Mouse (Mus musculus) forebrain, postnatal 0 days (tissue): ENCODE measurements at regions not wholly inside any gene's neighbourhood (a gene's known extent, or its start where the extent isn't known, plus 50 kb on each side); places are given as distances from the start of the nearest gene placed in this dataset.

ENCODE experiments used
- ATAC-seq: fragments of 200-750 bp; cut with Nextera tagmentation; 2 replicates; pipeline ENCODE4 v1.8.0; 2017; ENCODE audit warnings: mild to moderate bottlenecking, moderate library complexity
- DNase-seq: peaks from one replicate; pipeline ENCODE4 v3.0.0-alpha.2; 2015
- H3K27ac ChIP-seq: fragments of 300-500 bp; sonication (generic); 2 replicates; pipeline ENCODE4 v1.5.1; 2014; ENCODE audit warnings: low read depth, mild to moderate bottlenecking, antibody characterized with exemption, low read length, moderate library complexity, mixed read lengths
- H3K27me3 ChIP-seq: fragments of 300-500 bp; sonication (generic); 2 replicates; pipeline ENCODE4 v1.6.1; 2014; ENCODE audit warnings: mild to moderate bottlenecking, low read length, mixed read lengths; ENCODE audit not compliant: insufficient read depth
- H3K36me3 ChIP-seq: fragments of 300-500 bp; sonication (generic); 2 replicates; pipeline ENCODE4 v1.6.1; 2014; ENCODE audit warnings: mild to moderate bottlenecking, moderate library complexity; ENCODE audit not compliant: insufficient read depth
- H3K4me1 ChIP-seq: fragments of 300-500 bp; sonication (generic); 2 replicates; pipeline ENCODE4 v1.6.1; 2014; ENCODE audit warnings: antibody characterized with exemption; ENCODE audit not compliant: insufficient read depth
- H3K4me2 ChIP-seq: fragments of 300-500 bp; sonication (generic); 2 replicates; pipeline ENCODE4 v1.6.1; 2014; ENCODE audit warnings: low read depth, mild to moderate bottlenecking, moderate library complexity
- H3K4me3 ChIP-seq: fragments of 300-500 bp; sonication (generic); 2 replicates; pipeline ENCODE4 v1.5.1; 2014; ENCODE audit warnings: low read depth, low read length, mixed read lengths
- H3K9ac ChIP-seq: fragments of 300-500 bp; sonication (generic); 2 replicates; pipeline ENCODE4 v1.6.1; 2014; ENCODE audit warnings: mild to moderate bottlenecking
- H3K9me3 ChIP-seq: fragments of 300-500 bp; sonication (generic); 2 replicates; pipeline ENCODE4 v1.6.1; 2016; ENCODE audit warnings: low read length
- CTCF ChIP-seq: sonication (generic); IDR thresholded peaks from 2 replicates; pipeline ENCODE4 v1.5.1; 2016; ENCODE audit warnings: antibody characterized with exemption, control low read depth, low read depth
- WGBS: fragments of 180-500 bp; shearing (Covaris S2); extraction: QIAGEN DNeasy Blood & Tissue Kit; methylation state at CpG from one replicate; pipeline ENCODE4 v1.1.7; 2014; 5-methylcytosine and 5-hydroxymethylcytosine counted together

DNA sequence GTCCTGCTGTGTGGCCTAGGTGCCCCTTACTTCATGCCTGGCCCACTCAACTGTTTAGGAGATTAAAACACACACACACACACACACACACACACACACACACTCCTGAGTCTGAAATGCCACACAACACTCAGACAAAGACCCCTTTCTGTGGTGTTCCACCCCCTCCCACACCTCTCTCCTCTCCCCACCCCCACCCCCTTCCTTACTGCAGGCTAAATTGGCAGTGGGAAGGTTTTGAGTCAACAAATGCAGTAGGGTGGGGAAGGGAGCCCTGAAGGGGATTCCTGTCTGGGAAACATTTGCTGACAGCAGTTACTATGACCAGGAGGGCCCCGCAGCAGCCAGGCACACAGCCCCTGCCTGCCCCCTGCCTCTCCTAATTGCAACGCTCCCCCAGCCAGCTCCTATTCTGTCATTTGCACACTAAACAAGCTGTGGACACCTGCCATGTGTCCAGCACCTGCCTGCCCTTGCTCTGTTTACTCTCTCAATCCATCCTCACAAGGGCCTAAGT lies 69.5 kb downstream of the Ephb3 start:
- WGBS: 0% methylated on average over 2 of the region's 2 CpGs
- TF ChIP-seq CTCF: no peak
- Histone ChIP-seq H3K4me1 (peaks cover 5% of the 10 kb centered on the region; the same call in 1 of the 2 replicates), H3K9ac (no peak overlapping the region), H3K27ac (no peak overlapping the region), H3K27me3 (no peaks in the 10 kb centered on the region), H3K4me2 (no peak overlapping the region), H3K9me3 (no peaks in the 10 kb centered on the region), H3K36me3 (no peaks in the 10 kb centered on the region), H3K4me3 (no peak overlapping the region)
- peak; percentile 89 for ATAC-seq
- DNase-seq: peak; percentile 39

DNA sequence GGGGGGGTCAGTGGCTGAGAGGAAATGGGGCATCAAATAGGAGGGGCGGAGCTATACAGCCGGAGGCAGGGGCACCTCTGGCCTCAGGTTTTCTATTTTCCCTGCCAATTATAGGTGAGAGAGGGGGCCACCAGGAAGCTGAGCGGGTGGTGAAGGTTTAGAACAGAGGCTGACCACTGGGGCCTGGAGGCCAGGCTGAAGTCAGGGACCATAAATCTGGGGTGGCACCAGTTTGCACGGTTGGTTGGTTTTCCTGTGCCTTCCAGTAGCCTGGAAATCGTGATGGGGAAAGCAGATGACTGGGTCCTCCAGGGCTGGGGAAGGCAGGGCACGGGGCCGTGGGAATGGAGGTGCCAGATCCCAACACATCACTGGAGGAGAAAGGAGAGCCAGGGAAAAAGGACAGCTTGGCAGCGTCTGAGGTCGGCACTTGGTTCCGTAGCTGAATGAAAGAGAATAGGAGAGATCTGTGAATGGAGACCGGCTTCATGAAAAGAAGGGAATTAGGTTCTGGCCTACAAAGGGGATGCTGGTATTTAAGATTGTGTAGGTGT lies 73.3 kb downstream of the Ephb3 start:
- Histone ChIP-seq H3K4me1 (peaks cover 5% of the 10 kb centered on the region; the same call in 1 of the 2 replicates), H3K4me3 (no peak overlapping the region), H3K9me3 (no peaks in the 10 kb centered on the region), H3K4me2 (no peak overlapping the region), H3K27ac (no peak overlapping the region), H3K27me3 (no peaks in the 10 kb centered on the region), H3K9ac (no peak overlapping the region), H3K36me3 (no peaks in the 10 kb centered on the region)
- 67% methylated on average over 11 of the region's 11 CpGs for WGBS
- no peak for TF ChIP-seq CTCF
- ATAC-seq: no peak
- no peak for DNase-seq

DNA sequence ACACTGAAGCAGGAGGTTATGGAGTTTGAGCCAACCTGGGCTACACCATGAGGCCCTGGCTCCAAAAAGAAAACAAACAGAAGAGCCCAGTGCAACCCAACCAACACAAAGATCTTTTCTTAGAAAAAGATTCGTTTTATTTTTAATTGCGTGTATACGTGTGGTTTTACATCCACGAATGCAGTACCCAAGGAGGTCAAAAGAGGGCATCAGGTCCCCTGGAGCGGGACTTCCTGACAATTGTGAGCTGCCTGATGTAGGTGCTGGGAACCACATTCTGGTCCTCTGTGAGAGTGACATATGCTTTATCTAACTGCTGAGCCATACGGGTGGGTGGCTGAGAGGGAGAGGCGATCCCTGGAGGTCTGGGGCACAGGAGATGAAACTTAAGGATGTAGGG lies 73.8 kb downstream of the Ephb3 start:
- no peak overlapping the region for H3K27ac ChIP-seq
- TF ChIP-seq CTCF: no peak
- H3K9ac ChIP-seq: no peak overlapping the region
- ATAC-seq: no peak
- H3K4me1 ChIP-seq: peaks cover 5% of the 10 kb centered on the region; the same call in 1 of the 2 replicates
- no peaks in the 10 kb centered on the region for H3K27me3 ChIP-seq
- H3K4me3 ChIP-seq: no peak overlapping the region
- no peaks in the 10 kb centered on the region for H3K36me3 ChIP-seq
- H3K9me3 ChIP-seq: no peaks in the 10 kb centered on the region
- no peak overlapping the region for H3K4me2 ChIP-seq
- no peak for DNase-seq
- WGBS: 96% methylated on average over 7 of the region's 7 CpGs

DNA sequence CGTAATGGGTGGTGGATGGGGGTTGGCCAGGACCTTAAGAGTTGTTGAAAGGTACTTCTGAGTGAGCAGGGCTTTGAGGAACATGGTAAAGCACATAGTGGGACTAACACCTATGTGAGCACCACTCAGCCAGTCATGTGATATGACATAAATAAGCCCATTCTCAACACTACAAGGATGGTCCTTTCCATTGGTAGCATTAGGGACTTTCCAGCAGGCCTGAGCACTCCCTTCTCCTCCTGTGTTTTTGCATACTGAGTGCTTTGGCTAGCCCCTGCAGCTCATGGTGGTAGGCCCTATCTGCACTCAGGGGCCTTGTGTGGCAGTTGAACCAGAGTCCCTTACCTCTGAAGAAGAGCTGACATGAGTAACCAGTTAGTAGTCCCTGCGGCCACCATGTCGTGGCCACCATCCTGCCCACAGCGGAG lies 75.7 kb downstream of the Ephb3 start:
- DNase-seq: no peak
- Histone ChIP-seq H3K36me3 (no peaks in the 10 kb centered on the region), H3K27ac (no peak overlapping the region), H3K9me3 (no peaks in the 10 kb centered on the region), H3K4me3 (no peak overlapping the region), H3K4me1 (no peaks in the 10 kb centered on the region), H3K4me2 (no peak overlapping the region), H3K9ac (no peak overlapping the region), H3K27me3 (no peaks in the 10 kb centered on the region)
- no peak for ATAC-seq
- 91% methylated on average over 4 of the region's 4 CpGs for WGBS
- TF ChIP-seq CTCF: no peak

DNA sequence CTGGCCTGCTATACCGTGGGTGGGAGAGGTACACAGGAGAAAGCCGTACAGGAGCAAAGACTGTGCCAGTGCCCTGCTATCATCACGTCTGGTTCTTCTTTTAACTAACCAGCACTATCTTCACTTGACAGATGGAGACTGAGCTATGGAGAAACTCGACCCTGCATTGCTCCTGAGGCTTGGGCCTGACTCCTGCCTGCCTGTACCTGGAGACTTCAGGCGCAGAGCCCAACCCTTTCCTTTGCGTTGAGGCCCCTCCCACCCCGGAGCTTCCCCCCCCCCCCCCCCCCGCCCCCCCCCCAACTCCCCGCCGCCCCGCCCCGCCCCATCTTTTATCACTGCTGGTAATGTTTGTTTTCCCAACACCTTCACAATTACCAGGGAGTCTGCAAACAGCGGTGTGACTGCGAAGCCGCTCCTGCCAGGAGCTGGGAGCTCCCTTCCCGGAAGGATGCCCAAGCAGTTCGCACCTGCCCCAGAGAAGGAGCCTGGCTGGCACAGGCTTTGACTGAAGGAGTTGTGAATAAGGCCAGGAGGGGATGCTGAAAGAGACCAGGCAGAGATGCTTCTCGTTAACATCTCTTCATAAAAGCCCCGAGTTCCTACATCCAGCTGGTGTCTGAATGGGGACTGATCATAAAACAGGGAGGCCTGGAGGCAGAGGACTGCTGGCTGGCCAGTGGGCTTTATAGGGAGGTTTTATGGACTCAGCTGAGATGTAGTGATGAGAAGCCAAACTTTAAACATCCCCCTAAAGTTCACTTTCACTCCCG lies 77.6 kb downstream of the Ephb3 start:
- Histone ChIP-seq H3K9me3 (no peaks in the 10 kb centered on the region), H3K4me2 (no peak overlapping the region), H3K4me1 (no peaks in the 10 kb centered on the region), H3K4me3 (no peak overlapping the region), H3K9ac (no peak overlapping the region), H3K27me3 (no peaks in the 10 kb centered on the region), H3K27ac (no peak overlapping the region), H3K36me3 (no peaks in the 10 kb centered on the region)
- TF ChIP-seq CTCF: no peak
- no peak; the same call in 1 of the 2 replicates for ATAC-seq
- no peak for DNase-seq
- 13% methylated on average over 15 of the region's 20 CpGs for WGBS

DNA sequence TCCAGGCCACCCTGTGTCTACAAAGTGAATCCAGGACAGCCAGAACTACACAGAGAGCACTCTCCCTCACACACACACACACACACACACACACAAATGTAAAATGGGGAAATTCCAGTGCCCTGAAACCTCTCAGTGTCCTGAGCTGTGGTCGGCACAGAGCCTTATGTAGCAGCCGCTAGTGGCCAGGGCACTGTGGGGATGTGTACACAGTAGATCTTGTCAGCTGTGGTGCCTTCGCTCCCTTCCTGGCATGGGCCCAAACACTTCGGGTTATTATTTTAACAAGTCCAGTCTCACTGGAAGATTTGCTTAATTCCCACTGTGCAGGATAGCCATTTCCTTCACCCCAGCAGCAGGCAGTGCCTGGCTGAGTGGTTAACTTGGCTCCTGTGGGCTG lies 81.5 kb downstream of the Ephb3 start:
- DNase-seq (no peak), ATAC-seq (no peak)
- Histone ChIP-seq H3K4me2 (no peak overlapping the region), H3K4me1 (no peaks in the 10 kb centered on the region), H3K27ac (no peak overlapping the region), H3K9me3 (no peaks in the 10 kb centered on the region), H3K4me3 (no peak overlapping the region), H3K27me3 (no peaks in the 10 kb centered on the region), H3K36me3 (no peaks in the 10 kb centered on the region), H3K9ac (no peak overlapping the region)
- no peak for TF ChIP-seq CTCF
- WGBS: 44% methylated on average over 4 of the region's 4 CpGs

DNA sequence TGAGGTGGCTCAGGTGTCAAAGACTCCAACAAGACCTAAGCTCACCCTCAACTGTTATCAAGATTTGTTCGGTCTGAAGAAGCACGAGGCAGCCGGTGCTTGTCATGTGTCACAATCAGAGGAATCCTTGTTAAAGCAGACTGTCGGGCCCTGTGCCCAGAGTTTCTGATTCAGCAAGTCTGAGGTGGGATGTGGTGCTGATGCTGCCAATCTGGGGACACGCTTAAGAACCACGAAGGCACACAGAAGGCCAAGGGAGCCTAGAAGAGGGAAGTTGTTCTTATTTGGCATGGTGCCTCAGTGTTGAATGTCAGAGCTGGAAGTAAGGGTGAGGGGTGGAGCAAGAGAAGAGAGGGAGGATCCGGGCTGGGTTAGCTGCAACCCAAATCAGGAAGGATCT lies 85.0 kb downstream of the Ephb3 start:
- Histone ChIP-seq H3K4me3 (no peak overlapping the region), H3K36me3 (no peaks in the 10 kb centered on the region), H3K9me3 (no peaks in the 10 kb centered on the region), H3K27ac (no peak overlapping the region), H3K4me2 (no peak overlapping the region), H3K27me3 (no peaks in the 10 kb centered on the region), H3K9ac (no peak overlapping the region), H3K4me1 (no peaks in the 10 kb centered on the region)
- WGBS: 60% methylated on average over 7 of the region's 7 CpGs
- ATAC-seq: peak; percentile 51
- DNase-seq: peak; percentile 65
- TF ChIP-seq CTCF: no peak
